Mouse (Mus musculus) layer of hippocampus, adult 18-20 months (tissue): ENCODE measurements around the gene Wdr59. TPM values are rescaled to one million over a fixed set of nuclear protein-coding genes. Genes with fewer than 3 reads are reported as not detected.
A peak's percentile ranks its signal among the peaks of the same experiment; 100 is the strongest.

Experiments
- DNase-seq, 2 experiments: peaks; one replicate each; pipeline ENCODE4 v3.0.0; 2022; ENCODE audit warnings: low spot score in 2 of 2
- long read RNA-seq: library from polyadenylated mRNA; stranded (forward); transcript quantifications from one replicate; pipeline ENCODE4 v2.0.0, GENCODE M21; 2021
- total RNA-seq, 2 experiments: library from RNA; stranded (reverse); gene quantifications; 2 replicates each; pipeline ENCODE4 v1.2.3; 2021

Wdr59 gene
- 10 to 100 TPM; 22.4 to 23.5 TPM for total RNA-seq
- long read RNA-seq, full-length matches to known transcripts: 5 of 12 reads
- long read RNA-seq, partial matches to known transcripts: 5 of 12 reads
- long read RNA-seq, other reads (novel, unspliced or antisense): 2 of 12 reads

- DNase-seq: peak; percentile 97 to 99
Observed at GRCm38 (mm10) chr8:111521713-111522429, at the start of gene Wdr59. Gene Wdr59, minus strand, starts transcription at chr8:111522092.

- no peak for DNase-seq
Observed at GRCm38 (mm10) chr8:111571661-111572060, 49.8 kb upstream of the Wdr59 start.

GRCm38 (mm10) chr8:111570432-111570831, 48.5 kb upstream of the Wdr59 start:
- DNase-seq: no peak

GRCm38 (mm10) chr8:111569926-111570325, 48.0 kb upstream of the Wdr59 start:
- no peak for DNase-seq

- no peak for DNase-seq
Observed at GRCm38 (mm10) chr8:111568029-111568428, 46.1 kb upstream of the Wdr59 start.

GRCm38 (mm10) chr8:111567571-111567970, 45.7 kb upstream of the Wdr59 start:
- DNase-seq: no peak

- no peak for DNase-seq
Observed at GRCm38 (mm10) chr8:111566326-111566725, 44.4 kb upstream of the Wdr59 start.

GRCm38 (mm10) chr8:111565784-111566191, 43.9 kb upstream of the Wdr59 start:
- DNase-seq: no peak

GRCm38 (mm10) chr8:111564093-111564492, 42.2 kb upstream of the Wdr59 start:
- DNase-seq: no peak

- no peak for DNase-seq
Observed at GRCm38 (mm10) chr8:111563687-111564086, 41.8 kb upstream of the Wdr59 start.

- DNase-seq: no peak
Observed at GRCm38 (mm10) chr8:111563075-111563474, 41.2 kb upstream of the Wdr59 start.

- DNase-seq: no peak
Observed at GRCm38 (mm10) chr8:111562274-111562803, 40.4 kb upstream of the Wdr59 start.

- no peak for DNase-seq
Observed at GRCm38 (mm10) chr8:111561824-111562223, 39.9 kb upstream of the Wdr59 start.

- DNase-seq: no peak
Observed at GRCm38 (mm10) chr8:111551511-111552130, 29.7 kb upstream of the Wdr59 start.

- DNase-seq: no peak
Observed at GRCm38 (mm10) chr8:111550002-111550870, 28.3 kb upstream of the Wdr59 start.

- DNase-seq: no peak
Observed at GRCm38 (mm10) chr8:111548201-111548600, 26.3 kb upstream of the Wdr59 start.

- peak in 1 of 2 experiments; percentile 47 for DNase-seq
Observed at GRCm38 (mm10) chr8:111547144-111547543, 25.3 kb upstream of the Wdr59 start.

- no peak for DNase-seq
Observed at GRCm38 (mm10) chr8:111545406-111546156, 23.7 kb upstream of the Wdr59 start.

GRCm38 (mm10) chr8:111543712-111544380, 22.0 kb upstream of the Wdr59 start:
- no peak for DNase-seq
